Mouse (Mus musculus): Measurements from ENCODE around the gene Tsnaxip1. TPM values are rescaled to one million over a fixed set of nuclear protein-coding genes. Genes with fewer than 3 reads are reported as not detected.

Tsnaxip1 gene
- total RNA-seq, 2 experiments from 2014 or later, result not detected

DNA sequence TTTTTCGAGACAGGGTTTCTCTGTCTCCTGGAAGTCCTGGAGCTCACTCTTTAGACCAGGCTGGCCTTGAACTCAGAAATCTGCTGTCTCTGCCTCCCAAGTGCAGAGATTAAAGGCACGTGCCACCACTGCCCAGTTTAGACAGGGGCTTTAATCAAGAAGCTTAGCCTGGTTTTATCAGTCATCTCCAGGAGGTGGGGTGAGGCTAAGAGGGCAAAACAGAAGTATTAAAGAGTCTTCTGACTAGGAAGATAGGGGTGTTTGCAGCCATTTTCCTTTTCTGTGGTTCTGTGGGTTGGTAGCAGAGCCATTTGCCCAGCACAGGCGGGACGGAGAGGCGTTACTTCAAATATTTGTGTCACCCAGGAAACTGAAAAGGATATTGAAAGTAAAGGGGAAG, 31.8 kb downstream of the Tsnaxip1 start:
- ATAC-seq (ENCODE audit: poor library complexity, severe bottlenecking), result no peak

DNA sequence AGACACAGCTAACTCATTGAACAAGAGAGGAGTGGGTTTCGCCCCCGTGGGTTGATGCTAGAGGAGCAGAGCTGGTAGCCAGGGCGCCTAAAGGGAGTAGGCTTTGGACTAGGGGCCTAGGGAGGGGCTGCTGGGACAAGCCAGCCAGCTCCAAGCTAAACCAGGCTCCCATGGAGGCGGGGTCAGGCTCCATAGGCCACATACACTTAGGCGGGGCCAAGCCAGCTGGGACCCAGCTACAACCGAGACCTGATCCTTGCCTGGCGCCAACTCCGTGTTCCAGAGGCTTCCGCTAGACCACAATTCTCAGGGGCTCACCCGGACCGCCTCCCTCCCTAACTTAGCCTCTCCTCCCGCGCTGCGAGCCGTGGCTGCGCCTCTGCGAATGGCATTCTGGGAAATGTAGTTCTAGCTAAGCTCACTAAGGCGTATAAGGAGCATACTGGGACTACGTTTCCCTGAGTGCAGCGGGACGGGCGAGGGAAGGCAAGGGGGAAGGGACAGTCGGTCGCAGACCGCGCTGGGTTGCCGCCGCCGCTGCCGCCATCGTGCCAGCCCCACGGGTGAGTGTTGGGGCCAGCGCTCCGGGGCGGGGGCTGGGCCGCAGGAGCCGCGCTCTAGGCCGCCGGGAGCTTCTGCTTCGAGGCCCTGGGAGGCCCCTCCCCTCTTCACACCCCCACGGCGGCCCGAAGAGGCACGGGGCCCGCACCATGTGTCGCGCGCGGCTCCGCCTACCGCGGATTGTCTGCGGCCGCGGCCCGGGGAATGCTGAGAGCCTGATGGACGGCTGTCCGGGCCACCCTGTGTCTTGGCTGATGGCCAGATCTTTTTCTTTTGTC, 32.8 kb downstream of the Tsnaxip1 start, which contains the start of gene Nutf2:
Gene Nutf2 (plus strand): TSS at position 438 of the 839 bp plus-strand sequence.
- peak; percentile 89 for ATAC-seq (ENCODE audit: poor library complexity, severe bottlenecking)

DNA sequence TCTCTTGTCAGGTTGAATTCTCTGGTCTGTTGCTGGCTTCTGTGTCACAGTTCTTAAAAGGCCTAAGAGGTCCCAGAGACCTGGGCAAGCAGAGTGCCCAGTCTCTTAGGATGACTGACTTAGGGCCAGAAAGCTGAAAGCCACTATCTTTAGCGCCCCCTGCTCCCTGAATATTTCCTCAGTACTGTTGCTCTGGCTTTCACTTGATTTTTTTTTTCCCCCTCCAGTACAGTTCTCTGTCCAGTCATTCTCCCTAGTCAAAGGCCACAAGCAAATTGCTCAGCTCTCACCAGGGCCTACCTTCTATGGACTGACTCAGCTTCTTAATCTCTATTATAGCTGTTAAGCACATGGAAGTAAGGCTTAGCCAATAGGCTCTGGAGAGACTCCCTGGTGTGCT, 34.4 kb downstream of the Tsnaxip1 start:
- ATAC-seq (ENCODE audit: poor library complexity, severe bottlenecking), result no peak

DNA sequence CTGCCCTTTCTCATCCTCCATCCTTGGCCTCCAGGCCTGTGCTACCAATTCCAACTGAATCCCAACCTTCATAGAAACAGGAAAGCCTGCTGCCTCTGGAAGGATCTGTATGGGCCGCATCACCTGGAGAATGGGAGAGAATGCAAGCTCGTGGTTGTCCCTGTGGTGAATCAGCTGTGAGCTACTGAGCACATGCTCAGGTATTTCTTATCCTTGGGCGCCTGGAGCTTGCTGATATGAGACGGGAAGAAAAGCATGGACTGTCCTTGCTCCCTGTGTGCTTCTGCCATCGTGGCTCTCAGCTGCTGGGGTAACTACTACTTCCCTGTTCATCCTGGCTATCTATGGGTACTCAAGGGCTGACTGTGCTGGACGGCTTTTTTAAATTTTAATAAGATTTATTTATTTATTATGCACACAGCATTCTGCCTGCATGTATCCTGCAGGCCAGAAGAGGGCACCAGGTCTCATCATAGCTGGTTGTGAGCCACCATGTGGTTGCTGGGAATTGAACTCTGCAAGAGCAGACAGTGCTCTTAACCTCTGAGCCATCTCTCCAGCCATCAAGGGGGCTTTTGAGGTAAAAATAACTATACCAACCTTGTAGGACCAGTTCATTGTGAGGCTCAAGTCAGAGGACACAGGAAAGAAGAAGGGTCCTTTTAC, 39.0 kb downstream of the Tsnaxip1 start:
- ATAC-seq (ENCODE audit: poor library complexity, severe bottlenecking), result no peak

DNA sequence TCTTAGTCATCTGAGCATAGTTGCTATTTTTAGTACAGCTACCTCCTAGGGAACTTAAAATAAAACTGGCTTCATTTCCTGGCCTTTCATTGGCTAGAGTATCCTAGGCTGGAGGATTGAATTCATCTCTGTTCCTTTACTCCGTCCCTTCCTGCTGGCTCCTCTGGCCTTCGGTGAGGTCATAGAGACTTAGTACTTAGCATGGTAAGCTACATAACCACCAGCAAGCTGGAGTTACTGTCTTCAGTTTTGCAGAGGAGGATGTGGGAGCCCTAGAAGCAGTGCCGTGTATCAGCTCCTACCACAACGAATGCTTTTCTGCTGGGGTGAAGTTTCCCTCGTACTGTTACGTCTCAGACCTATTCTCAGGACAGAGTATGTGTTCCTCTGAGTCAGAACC, 46.8 kb downstream of the Tsnaxip1 start:
- no peak for ATAC-seq (ENCODE audit: poor library complexity, severe bottlenecking)

DNA sequence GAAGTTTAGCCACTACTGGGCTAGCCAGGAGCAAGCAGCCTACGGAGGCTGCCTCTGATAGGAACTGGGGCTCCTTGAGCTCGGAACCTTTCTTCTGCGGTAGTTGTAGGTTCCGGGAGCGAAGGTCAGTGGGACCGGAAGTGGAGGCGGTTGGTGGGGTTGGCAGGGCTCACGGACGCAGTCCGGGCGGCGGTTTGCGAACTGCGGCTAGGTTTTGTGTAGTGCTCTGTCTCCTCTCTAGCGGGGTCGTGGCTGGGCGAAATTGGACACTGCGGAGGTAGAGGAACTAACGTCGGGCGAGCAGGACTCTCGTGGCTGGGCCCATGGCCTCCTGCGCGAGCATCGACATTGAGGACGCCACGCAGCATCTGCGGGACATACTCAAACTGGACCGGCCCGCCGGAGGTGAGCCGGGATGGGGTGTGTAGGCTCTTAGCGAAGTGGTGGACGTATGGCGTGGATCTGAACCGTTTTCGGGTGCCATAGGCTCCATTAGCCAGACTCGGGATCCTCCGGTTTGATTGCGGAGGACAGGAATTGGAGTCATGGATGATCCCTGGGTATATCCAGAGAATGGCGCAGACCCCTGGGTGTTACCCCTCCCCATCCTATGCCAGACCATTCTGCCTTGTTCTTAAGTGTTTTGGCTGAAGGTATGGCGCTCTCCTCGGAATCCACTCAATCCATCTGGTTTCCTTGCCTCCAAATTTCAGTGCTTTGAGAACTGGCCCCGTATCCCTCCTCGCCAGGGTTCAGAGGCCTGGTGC, 53.4 kb downstream of the Tsnaxip1 start, which contains the start of gene Edc4:
Gene Edc4 (plus strand): TSS at position 128 of the 767 bp plus-strand sequence.
- ATAC-seq (ENCODE audit: poor library complexity, severe bottlenecking), result peak; percentile 99

DNA sequence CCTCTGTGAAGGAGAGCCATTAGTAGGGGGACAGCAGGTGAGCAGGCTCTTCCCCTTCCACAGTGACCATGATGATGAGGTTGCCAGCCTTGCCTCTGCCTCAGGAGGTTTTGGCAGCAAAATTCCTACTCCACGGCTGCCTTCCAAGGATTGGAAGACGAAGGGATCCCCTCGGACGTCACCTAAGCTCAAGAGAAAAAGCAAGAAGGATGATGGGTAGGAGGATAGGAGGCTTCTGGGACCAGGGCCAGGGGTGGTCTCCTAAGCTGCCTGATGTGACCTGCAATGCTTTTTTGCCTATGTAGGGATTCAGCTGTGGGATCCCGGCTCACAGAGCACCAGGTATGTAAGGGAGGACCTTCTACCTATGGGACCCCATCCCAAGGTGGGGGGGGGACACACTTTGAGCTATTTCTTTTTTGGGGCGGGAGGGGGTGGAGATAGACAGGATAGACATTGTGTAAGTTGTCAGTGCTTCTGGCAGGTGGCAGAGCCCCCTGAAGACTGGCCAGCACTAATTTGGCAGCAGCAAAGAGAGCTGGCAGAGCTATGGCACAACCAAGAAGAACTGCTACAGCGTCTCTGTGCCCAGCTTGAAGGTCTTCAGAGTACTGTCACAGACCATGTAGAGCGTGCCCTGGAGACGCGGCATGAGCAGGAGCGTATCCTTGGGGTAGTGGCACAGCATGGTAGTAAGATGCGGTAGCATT, 62.4 kb downstream of the Tsnaxip1 start:
- no peak for ATAC-seq (ENCODE audit: poor library complexity, severe bottlenecking)

DNA sequence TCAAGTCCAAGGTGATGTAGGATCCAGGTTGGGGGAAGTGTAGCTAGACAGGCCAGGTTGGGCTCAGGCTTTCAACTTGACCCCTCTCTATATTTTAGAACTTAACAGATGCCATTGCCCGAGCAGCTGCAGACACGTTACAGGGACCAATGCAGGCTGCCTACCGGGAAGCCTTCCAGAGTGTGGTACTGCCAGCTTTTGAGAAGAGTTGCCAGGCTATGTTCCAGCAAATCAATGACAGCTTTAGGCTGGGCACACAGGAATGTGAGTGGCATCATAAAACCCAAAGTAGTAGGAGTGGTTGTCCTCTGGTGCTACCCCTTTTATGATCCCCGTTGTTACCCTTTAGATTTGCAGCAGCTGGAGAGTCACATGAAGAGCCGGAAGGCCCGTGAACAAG, 63.3 kb downstream of the Tsnaxip1 start:
- ATAC-seq (ENCODE audit: poor library complexity, severe bottlenecking), result no peak

DNA sequence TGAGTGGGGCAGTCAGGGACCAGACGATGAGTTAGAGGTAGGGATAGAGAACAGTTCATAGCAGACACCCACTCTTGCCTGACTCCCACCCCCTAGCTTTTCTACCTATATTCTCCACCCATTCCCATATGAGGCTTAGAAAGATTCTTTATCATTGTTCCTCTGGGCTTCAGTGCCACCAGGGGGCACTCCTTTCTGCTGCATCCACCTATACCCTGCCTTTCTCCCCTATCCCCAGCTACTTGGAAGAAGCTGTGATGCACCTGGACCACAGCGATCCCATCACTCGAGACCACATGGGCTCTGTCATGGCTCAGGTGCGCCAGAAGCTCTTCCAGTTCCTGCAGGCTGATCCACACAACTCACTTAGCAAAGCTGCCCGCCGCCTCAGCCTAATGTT, 64.9 kb downstream of the Tsnaxip1 start:
- no peak for ATAC-seq (ENCODE audit: poor library complexity, severe bottlenecking)

DNA sequence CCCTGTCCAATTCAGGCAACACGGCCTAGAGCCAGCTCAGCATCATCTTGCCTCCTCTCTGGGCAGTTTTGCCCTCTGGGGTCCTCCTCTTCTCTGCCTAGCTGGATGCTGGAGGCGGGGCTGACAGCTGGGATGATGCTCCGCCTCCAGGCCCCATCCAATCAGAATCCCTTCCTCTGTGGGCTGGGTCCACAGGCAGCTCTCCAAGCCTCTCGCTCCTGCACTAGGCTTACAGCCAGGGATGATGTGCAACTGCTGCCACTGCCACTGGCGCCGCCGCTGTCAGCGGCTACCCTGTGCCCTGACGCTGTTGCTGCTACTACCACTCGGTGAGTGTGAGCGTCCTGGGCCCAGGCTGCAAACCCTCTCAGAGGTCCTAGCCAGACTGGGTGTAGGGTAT, 65.8 kb downstream of the Tsnaxip1 start, which contains the start of gene Nrn1l:
Gene Nrn1l (plus strand): TSS at position 229 of the 400 bp plus-strand sequence.
- no peak for ATAC-seq (ENCODE audit: poor library complexity, severe bottlenecking)

Other genes with a start within 250 kb of the Tsnaxip1 start
- gene Ripor1, start 222.5 kb upstream of the Tsnaxip1 start, total RNA-seq (2015), result 13.5 and 16.9 TPM in 2 replicates
- 1.6 and 2.6 TPM in 2 replicates for gene Ripor1, start 222.5 kb upstream of the Tsnaxip1 start, total RNA-seq (2017)
- gene Ctcf, start 191.2 kb upstream of the Tsnaxip1 start, total RNA-seq (2015), result 97.0 and 98.3 TPM in 2 replicates
- gene Ctcf, start 191.2 kb upstream of the Tsnaxip1 start, total RNA-seq (2017), result 101 and 124 TPM in 2 replicates
- not detected in 2 replicates for gene Agrp, start 190.3 kb upstream of the Tsnaxip1 start, total RNA-seq (2015)
- not detected in 2 replicates for gene Agrp, start 190.3 kb upstream of the Tsnaxip1 start, total RNA-seq (2017)
- gene Carmil2, start 141.5 kb upstream of the Tsnaxip1 start, total RNA-seq (2015), result 0.67 and 1.6 TPM in 2 replicates
- gene Carmil2, start 141.5 kb upstream of the Tsnaxip1 start, total RNA-seq (2017), result 0.70 and 1.3 TPM in 2 replicates
- 20.4 and 28.0 TPM in 2 replicates for gene Acd, start 126.6 kb upstream of the Tsnaxip1 start, total RNA-seq (2015)
- 10.6 and 12.3 TPM in 2 replicates for gene Acd, start 126.6 kb upstream of the Tsnaxip1 start, total RNA-seq (2017)
- 6.6 and 7.7 TPM in 2 replicates for gene Pard6a, start 126.6 kb upstream of the Tsnaxip1 start, total RNA-seq (2015)
- gene Pard6a, start 126.6 kb upstream of the Tsnaxip1 start, total RNA-seq (2017), result 9.1 and 22.2 TPM in 2 replicates
- gene 4933405L10Rik, start 120.1 kb upstream of the Tsnaxip1 start, total RNA-seq (2015), result not detected in 2 replicates
- gene 4933405L10Rik, start 120.1 kb upstream of the Tsnaxip1 start, total RNA-seq (2017), result not detected in 2 replicates
- 5.9 and 7.5 TPM in 2 replicates for gene Enkd1, start 119.5 kb upstream of the Tsnaxip1 start, total RNA-seq (2015)
- 5.3 and 5.6 TPM in 2 replicates for gene Enkd1, start 119.5 kb upstream of the Tsnaxip1 start, total RNA-seq (2017)
- 0.14 and 0.16 TPM in 2 replicates for gene Gfod2, start 69.1 kb upstream of the Tsnaxip1 start, total RNA-seq (2015)
- 0.08 TPM in 1 of 2 replicates, not detected in the other for gene Gfod2, start 69.1 kb upstream of the Tsnaxip1 start, total RNA-seq (2017)
- gene Ranbp10, start 381 bp upstream of the Tsnaxip1 start, total RNA-seq (2015), result 10.2 and 10.5 TPM in 2 replicates
- gene Ranbp10, start 381 bp upstream of the Tsnaxip1 start, total RNA-seq (2017), result 6.4 and 7.0 TPM in 2 replicates
- 12.4 and 18.3 TPM in 2 replicates for gene Cenpt, start 25.5 kb downstream of the Tsnaxip1 start, total RNA-seq (2015)
- 16.7 and 25.0 TPM in 2 replicates for gene Cenpt, start 25.5 kb downstream of the Tsnaxip1 start, total RNA-seq (2017)
- gene Thap11, start 27.4 kb downstream of the Tsnaxip1 start, total RNA-seq (2015), result 42.8 and 48.9 TPM in 2 replicates
- gene Thap11, start 27.4 kb downstream of the Tsnaxip1 start, total RNA-seq (2017), result 38.5 and 42.6 TPM in 2 replicates
- 103 and 117 TPM in 2 replicates for gene Nutf2, start 32.8 kb downstream of the Tsnaxip1 start, total RNA-seq (2015)
- gene Nutf2, start 32.8 kb downstream of the Tsnaxip1 start, total RNA-seq (2017), result 40.9 and 54.5 TPM in 2 replicates
- 12.0 and 12.2 TPM in 2 replicates for gene Edc4, start 53.1 kb downstream of the Tsnaxip1 start, total RNA-seq (2015)
- gene Edc4, start 53.1 kb downstream of the Tsnaxip1 start, total RNA-seq (2017), result 23.8 and 27.5 TPM in 2 replicates
- 0.42 TPM in 1 of 2 replicates, not detected in the other for gene Nrn1l, start 65.8 kb downstream of the Tsnaxip1 start, total RNA-seq (2015)
- not detected in 2 replicates for gene Nrn1l, start 65.8 kb downstream of the Tsnaxip1 start, total RNA-seq (2017)
- gene Pskh1, start 72.7 kb downstream of the Tsnaxip1 start, total RNA-seq (2015), result 8.6 and 9.7 TPM in 2 replicates
- gene Pskh1, start 72.7 kb downstream of the Tsnaxip1 start, total RNA-seq (2017), result 10.7 and 13.3 TPM in 2 replicates
- 1.3 and 2.0 TPM in 2 replicates for gene Ctrl, start 106.1 kb downstream of the Tsnaxip1 start, total RNA-seq (2015)
- gene Ctrl, start 106.1 kb downstream of the Tsnaxip1 start, total RNA-seq (2017), result 0.55 and 1.1 TPM in 2 replicates
- gene Psmb10, start 110.7 kb downstream of the Tsnaxip1 start, total RNA-seq (2015), result 164 and 185 TPM in 2 replicates
- gene Psmb10, start 110.7 kb downstream of the Tsnaxip1 start, total RNA-seq (2017), result 56.1 and 63.6 TPM in 2 replicates
- gene Lcat, start 115.7 kb downstream of the Tsnaxip1 start, total RNA-seq (2015), result 0.23 TPM in 1 of 2 replicates, not detected in the other
- 0.45 TPM in 1 of 2 replicates, not detected in the other for gene Lcat, start 115.7 kb downstream of the Tsnaxip1 start, total RNA-seq (2017)
- 2.9 and 5.9 TPM in 2 replicates for gene Slc12a4, start 138.4 kb downstream of the Tsnaxip1 start, total RNA-seq (2015)
- gene Slc12a4, start 138.4 kb downstream of the Tsnaxip1 start, total RNA-seq (2017), result 2.1 and 9.4 TPM in 2 replicates
- gene Dpep3, start 151.7 kb downstream of the Tsnaxip1 start, total RNA-seq (2015), result not detected in 2 replicates
- not detected in 2 replicates for gene Dpep3, start 151.7 kb downstream of the Tsnaxip1 start, total RNA-seq (2017)
- gene Dus2, start 163.6 kb downstream of the Tsnaxip1 start, total RNA-seq (2015), result 3.8 and 4.3 TPM in 2 replicates
- gene Dus2, start 163.6 kb downstream of the Tsnaxip1 start, total RNA-seq (2017), result 6.0 and 6.9 TPM in 2 replicates
- 0.20 TPM in 1 of 2 replicates, not detected in the other for gene Dpep2nb, start 178.2 kb downstream of the Tsnaxip1 start, total RNA-seq (2015)
- not detected in 2 replicates for gene Dpep2nb, start 178.2 kb downstream of the Tsnaxip1 start, total RNA-seq (2017)
- 8.8 and 9.6 TPM in 2 replicates for gene Ddx28, start 184.2 kb downstream of the Tsnaxip1 start, total RNA-seq (2015)
- 13.7 and 13.9 TPM in 2 replicates for gene Ddx28, start 184.2 kb downstream of the Tsnaxip1 start, total RNA-seq (2017)
- gene Nfatc3, start 231.1 kb downstream of the Tsnaxip1 start, total RNA-seq (2015), result 104 and 108 TPM in 2 replicates
- gene Nfatc3, start 231.1 kb downstream of the Tsnaxip1 start, total RNA-seq (2017), result 26.5 and 38.4 TPM in 2 replicates

Data from megakaryocyte, adult 5-6 weeks (primary cell).